Mouse (Mus musculus) bone marrow macrophage, adult 2 months (primary cell): ENCODE results near the gene Zfp324. TPM values are rescaled to one million over a fixed set of nuclear protein-coding genes. Genes with fewer than 3 reads are reported as not detected.

Experiments
- H3K27ac ChIP-seq: 2 replicates; pipeline ENCODE4 v1.5.1; 2012; ENCODE audit warnings: low read depth, low read length; ENCODE audit not compliant: insufficient read depth
- H3K4me1 ChIP-seq: 2 replicates; pipeline ENCODE4 v1.6.1; 2012; ENCODE audit warnings: low read length; ENCODE audit not compliant: control insufficient read depth, insufficient read depth
- H3K4me3 ChIP-seq: 2 replicates; pipeline ENCODE4 v1.5.1; 2012; ENCODE audit warnings: mild to moderate bottlenecking, low read length, moderate library complexity; ENCODE audit not compliant: insufficient read depth
- CTCF ChIP-seq: IDR thresholded peaks from 2 replicates; pipeline ENCODE4 v1.5.1; 2012; ENCODE audit warnings: low read depth, mild to moderate bottlenecking, low read length, moderate library complexity
- POLR2A ChIP-seq: IDR thresholded peaks from 2 replicates; pipeline ENCODE4 v1.6.1; 2012; ENCODE audit warnings: mild to moderate bottlenecking, low read depth, low read length, borderline replicate concordance
- polyA plus RNA-seq: library from polyadenylated mRNA; stranded (reverse); fragments of >200 nt; gene quantifications from 2 replicates; pipeline ENCODE4 v1.2.4, GENCODE M21; 2012; ENCODE audit not compliant: missing spikeins, insufficient read depth, insufficient read length

The Zfp324 gene
- polyA plus RNA-seq, 1 experiment: 3.8 TPM

- peak within 1 kb of the TSS; percentile 88 for H3K27ac ChIP-seq
- H3K4me3 ChIP-seq: peak within 1 kb of the TSS; percentile 94
- peaks cover 11% of the 10 kb centered on the region for H3K4me1 ChIP-seq
- no peak for TF ChIP-seq POLR2A
- TF ChIP-seq CTCF: no peak
Observed at GRCm38 (mm10) chr7:13010005-13010908, 44.6 kb downstream of the Zfp324 start, which contains the start of gene Zbtb45. Gene Zbtb45, minus strand, starts transcription at chr7:13010034.

- Histone ChIP-seq H3K4me1 (peaks cover 8% of the 10 kb centered on the region), H3K27ac (no peak overlapping the region), H3K4me3 (no peak overlapping the region)
- TF ChIP-seq CTCF (no peak), POLR2A (no peak)
Observed at GRCm38 (mm10) chr7:13013671-13014070, 48.0 kb downstream of the Zfp324 start.

GRCm38 (mm10) chr7:13014275-13014839, 48.7 kb downstream of the Zfp324 start:
- TF ChIP-seq POLR2A: no peak
- no peak for TF ChIP-seq CTCF

GRCm38 (mm10) chr7:13015217-13015616, 49.6 kb downstream of the Zfp324 start:
- no peak overlapping the region for H3K4me3 ChIP-seq
- TF ChIP-seq POLR2A (no peak), CTCF (no peak)
- H3K4me1 ChIP-seq: peaks cover 7% of the 10 kb centered on the region
- H3K27ac ChIP-seq: no peak overlapping the region

More at GRCm38 (mm10) chr7:13014275-13014839, 48.7 kb downstream of the Zfp324 start:
- H3K4me1 ChIP-seq: peaks cover 7% of the 10 kb centered on the region
- H3K4me3 ChIP-seq: no peak overlapping the region
- H3K27ac ChIP-seq: no peak overlapping the region

GRCm38 (mm10) chr7:13022773-13023535, 57.3 kb downstream of the Zfp324 start:
- Histone ChIP-seq H3K27ac (peak overlapping the region; percentile 92), H3K4me3 (peak overlapping the region; percentile 77), H3K4me1 (peaks cover 13% of the 10 kb centered on the region)
- TF ChIP-seq CTCF (no peak), POLR2A (0 out of 2 replicates have a peak, but pooled peaks have one; percentile 15)

Other genes starting within 250 kb of the Zfp324 start
- not detected in 2 replicates for gene Vmn2r56, start 230.8 kb upstream of the Zfp324 start, polyA plus RNA-seq
- gene Zscan18, start 162.2 kb upstream of the Zfp324 start, polyA plus RNA-seq: 0.32 and 0.44 TPM in 2 replicates
- gene Zfp329, start 147.0 kb upstream of the Zfp324 start, polyA plus RNA-seq: 9.8 and 10.1 TPM in 2 replicates
- gene Zfp110, start 131.1 kb upstream of the Zfp324 start, polyA plus RNA-seq: 19.9 and 20.4 TPM in 2 replicates
- gene Zfp128, start 84.7 kb upstream of the Zfp324 start, polyA plus RNA-seq: 2.8 and 3.4 TPM in 2 replicates
- 6.5 and 6.7 TPM in 2 replicates for gene Zscan22, start 68.0 kb upstream of the Zfp324 start, polyA plus RNA-seq
- 1,220 and 1,261 TPM in 2 replicates for gene Rps5, start 43.5 kb upstream of the Zfp324 start, polyA plus RNA-seq
- 0.24 TPM in 1 of 2 replicates, not detected in the other for gene Rnf225, start 38.4 kb upstream of the Zfp324 start, polyA plus RNA-seq
- gene Zfp446, start 12.0 kb downstream of the Zfp324 start, polyA plus RNA-seq: 2.6 and 3.6 TPM in 2 replicates
- not detected in 2 replicates for gene Slc27a5, start 32.4 kb downstream of the Zfp324 start, polyA plus RNA-seq
- gene Trim28, start 33.3 kb downstream of the Zfp324 start, polyA plus RNA-seq: 165 and 177 TPM in 2 replicates
- gene Zbtb45, start 44.2 kb downstream of the Zfp324 start, polyA plus RNA-seq: 15.6 and 17.3 TPM in 2 replicates
- gene Chmp2a, start 69.0 kb downstream of the Zfp324 start, polyA plus RNA-seq: 161 and 167 TPM in 2 replicates
- 171 and 193 TPM in 2 replicates for gene Ube2m, start 72.4 kb downstream of the Zfp324 start, polyA plus RNA-seq
- gene Mzf1, start 88.9 kb downstream of the Zfp324 start, polyA plus RNA-seq: 1.2 and 1.5 TPM in 2 replicates
- gene Vmn1r85, start 129.3 kb downstream of the Zfp324 start, polyA plus RNA-seq: not detected in 2 replicates
- gene Vmn1r86, start 154.1 kb downstream of the Zfp324 start, polyA plus RNA-seq: 0.57 TPM in 1 of 2 replicates, not detected in the other
- gene Vmn1r87, start 174.3 kb downstream of the Zfp324 start, polyA plus RNA-seq: 0.13 TPM in 1 of 2 replicates, not detected in the other
- 0.07 TPM in 1 of 2 replicates, not detected in the other for gene Vmn1r88, start 193.7 kb downstream of the Zfp324 start, polyA plus RNA-seq
- gene Vmn1r89, start 247.2 kb downstream of the Zfp324 start, polyA plus RNA-seq: not detected in 2 replicates